Mouse (Mus musculus) kidney, postnatal 0 days (tissue): ENCODE results near the gene Vwa8. TPM values are rescaled to one million over a fixed set of nuclear protein-coding genes. Genes with fewer than 3 reads are reported as not detected.
A peak's percentile ranks its signal among the peaks of the same experiment; 100 is the strongest.

Source experiments
- ATAC-seq: fragments of 200-750 bp; cut with Nextera tagmentation; replicated peaks from 2 replicates; pipeline ENCODE4 v1.8.0; 2017; ENCODE audit warnings: low read depth, moderate number of reproducible peaks, moderate TSS enrichment, moderate library complexity; ENCODE audit not compliant: low FRiP score
- DNase-seq: peaks from one replicate; pipeline ENCODE4 v3.0.0-alpha.2; 2016; ENCODE audit warnings: low spot score
- H3K27ac ChIP-seq: fragments of 300-500 bp; sonication (generic); 2 replicates; pipeline ENCODE4 v1.5.1; 2014; ENCODE audit warnings: mild to moderate bottlenecking
- H3K27me3 ChIP-seq: fragments of 300-500 bp; sonication (generic); 2 replicates; pipeline ENCODE4 v1.6.1; 2014; ENCODE audit warnings: low read length, mixed read lengths; ENCODE audit not compliant: insufficient read depth
- H3K36me3 ChIP-seq: fragments of 300-500 bp; sonication (generic); 2 replicates; pipeline ENCODE4 v1.6.1; 2014; ENCODE audit warnings: low read length, mixed read lengths; ENCODE audit not compliant: insufficient read depth
- H3K4me1 ChIP-seq: fragments of 300-500 bp; sonication (generic); replicated peaks from 2 replicates; pipeline ENCODE4 v1.6.1; 2014; ENCODE audit warnings: antibody characterized with exemption, low read length, mixed read lengths; ENCODE audit not compliant: insufficient read depth
- H3K4me2 ChIP-seq: fragments of 300-500 bp; sonication (generic); 2 replicates; pipeline ENCODE4 v1.6.1; 2014; ENCODE audit warnings: mild to moderate bottlenecking, low read length, moderate library complexity, mixed read lengths
- H3K4me3 ChIP-seq: fragments of 300-500 bp; sonication (generic); replicated peaks from 2 replicates; pipeline ENCODE4 v1.5.1; 2014; ENCODE audit warnings: low read depth, low read length
- H3K9ac ChIP-seq: fragments of 300-500 bp; sonication (generic); 2 replicates; pipeline ENCODE4 v1.6.1; 2014; ENCODE audit warnings: low read depth, low read length
- H3K9me3 ChIP-seq: fragments of 300-500 bp; sonication (generic); replicated peaks from 2 replicates; pipeline ENCODE4 v1.6.1; 2016; ENCODE audit warnings: low read length, inconsistent platforms, mixed read lengths
- CTCF ChIP-seq: IDR thresholded peaks from 2 replicates; pipeline ENCODE4 v1.5.1; 2016; ENCODE audit warnings: antibody characterized with exemption, low read depth, mild to moderate bottlenecking, moderate library complexity
- WGBS: fragments of 180-500 bp; shearing (Covaris S2); extraction: QIAGEN DNeasy Blood & Tissue Kit; methylation state at CpG from one replicate; pipeline ENCODE4 v1.1.7; 2014; 5-methylcytosine and 5-hydroxymethylcytosine counted together
- polyA plus RNA-seq: library from polyadenylated mRNA; unstranded; fragments of >200 nt; fragmentation: Nextera tagmentation; extraction: Ambion mirVana; gene quantifications from 2 replicates; pipeline ENCODE4 v1.2.1, GENCODE M21; 2015

The Vwa8 gene
- polyA plus RNA-seq, 1 experiment from 2014 or later = 18.2 TPM

GRCm38 (mm10) chr14:79162678-79163077 lies 313.8 kb downstream of the Vwa8 start:
- H3K36me3 ChIP-seq = no peaks in the 10 kb centered on the region
- no peaks in the 10 kb centered on the region for H3K9me3 ChIP-seq
- no peak overlapping the region for H3K9ac ChIP-seq
- no peak for ATAC-seq
- H3K27ac ChIP-seq = no peak overlapping the region
- H3K4me2 ChIP-seq = no peak overlapping the region
- peaks cover 7% of the 10 kb centered on the region for H3K4me1 ChIP-seq
- H3K27me3 ChIP-seq = no peaks in the 10 kb centered on the region
- H3K4me3 ChIP-seq = no peak overlapping the region
- no peak for TF ChIP-seq CTCF
- WGBS = 67% methylated on average over 9 of the region's 9 CpGs
- no peak for DNase-seq

GRCm38 (mm10) chr14:79164334-79164733 lies 315.5 kb downstream of the Vwa8 start:
- Histone ChIP-seq H3K4me3 (no peak overlapping the region), H3K27me3 (no peaks in the 10 kb centered on the region), H3K9me3 (no peaks in the 10 kb centered on the region), H3K36me3 (no peaks in the 10 kb centered on the region), H3K4me2 (no peak overlapping the region), H3K27ac (no peak overlapping the region), H3K9ac (no peak overlapping the region), H3K4me1 (no peaks in the 10 kb centered on the region)
- DNase-seq (peak; percentile 64), ATAC-seq (0 out of 2 replicates have a peak, but pooled peaks have one; percentile 47)
- WGBS = 40% methylated on average over 4 of the region's 4 CpGs
- no peak for TF ChIP-seq CTCF

DNA sequence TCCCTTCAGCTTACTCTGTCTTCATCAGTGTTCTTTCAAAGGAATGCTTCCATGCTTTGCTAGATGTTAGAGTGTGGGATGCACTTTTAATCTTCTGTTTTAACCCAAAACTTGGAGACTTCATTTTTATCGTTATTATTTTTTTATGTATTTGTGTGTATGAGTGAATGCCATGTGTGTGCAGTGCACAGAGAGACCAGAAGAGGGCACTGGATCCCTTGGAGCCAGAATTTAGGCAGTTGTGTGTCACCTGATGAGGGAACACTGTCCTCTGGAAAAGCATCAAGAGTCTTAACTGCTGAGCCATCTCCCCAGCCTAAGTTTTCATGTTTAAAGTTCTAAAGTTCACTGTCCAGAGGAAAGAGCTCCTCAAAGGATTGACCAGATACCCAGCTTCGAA lies 316.1 kb downstream of the Vwa8 start:
- H3K4me3 ChIP-seq = no peak overlapping the region
- H3K36me3 ChIP-seq = no peaks in the 10 kb centered on the region
- H3K4me1 ChIP-seq = no peaks in the 10 kb centered on the region
- H3K9me3 ChIP-seq = no peaks in the 10 kb centered on the region
- no peak overlapping the region for H3K4me2 ChIP-seq
- ATAC-seq = no peak
- no peak overlapping the region for H3K9ac ChIP-seq
- peak; percentile 67 for TF ChIP-seq CTCF
- no peak overlapping the region for H3K27ac ChIP-seq
- 91% methylated on average over 2 of the region's 2 CpGs for WGBS
- no peaks in the 10 kb centered on the region for H3K27me3 ChIP-seq
- DNase-seq = no peak

DNA sequence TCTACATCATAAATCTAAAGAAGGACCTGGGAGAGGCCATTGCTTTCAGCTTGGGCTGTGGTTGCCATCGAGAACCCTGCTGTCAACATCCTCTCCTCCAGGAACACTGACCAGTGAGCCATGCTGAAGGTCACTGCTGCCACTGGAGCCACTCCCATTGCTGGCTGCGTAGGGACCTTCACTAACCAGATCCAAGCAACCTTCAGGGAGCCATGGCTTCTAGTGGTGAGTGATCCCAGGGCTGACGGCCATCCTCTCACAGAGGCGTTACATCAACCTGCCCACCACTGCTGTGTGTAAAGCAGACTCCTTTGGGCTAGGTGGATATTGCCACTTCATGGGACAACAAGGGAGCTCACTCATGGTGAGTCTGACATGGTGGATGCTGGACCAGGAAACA lies 325.7 kb downstream of the Vwa8 start:
- Histone ChIP-seq H3K4me1 (no peaks in the 10 kb centered on the region), H3K4me2 (no peak overlapping the region), H3K9me3 (no peaks in the 10 kb centered on the region), H3K27me3 (no peaks in the 10 kb centered on the region), H3K27ac (no peak overlapping the region), H3K4me3 (no peak overlapping the region), H3K9ac (no peak overlapping the region), H3K36me3 (0 out of 2 replicates have a peak, but pooled peaks cover 4% of the 10 kb centered on the region)
- no peak for DNase-seq
- 90% methylated on average over 4 of the region's 4 CpGs for WGBS
- TF ChIP-seq CTCF = no peak
- no peak for ATAC-seq

- ATAC-seq (no peak), DNase-seq (no peak)
- H3K9ac ChIP-seq = no peak overlapping the region
- no peaks in the 10 kb centered on the region for H3K9me3 ChIP-seq
- no peaks in the 10 kb centered on the region for H3K27me3 ChIP-seq
- no peak for TF ChIP-seq CTCF
- WGBS = 90% methylated on average over 7 of the region's 7 CpGs
- H3K4me2 ChIP-seq = no peak overlapping the region
- peaks cover 4% of the 10 kb centered on the region; the same call in 1 of the 2 replicates for H3K36me3 ChIP-seq
- no peak overlapping the region for H3K4me3 ChIP-seq
- no peak overlapping the region for H3K27ac ChIP-seq
- peaks cover 5% of the 10 kb centered on the region; the same call in 1 of the 2 replicates for H3K4me1 ChIP-seq
Observed at GRCm38 (mm10) chr14:79177754-79178153, 328.9 kb downstream of the Vwa8 start.

- 85% methylated on average over 9 of the region's 9 CpGs for WGBS
- H3K4me2 ChIP-seq = no peak overlapping the region
- H3K4me3 ChIP-seq = no peak overlapping the region
- no peaks in the 10 kb centered on the region for H3K27me3 ChIP-seq
- no peak for DNase-seq
- TF ChIP-seq CTCF = no peak
- no peaks in the 10 kb centered on the region for H3K9me3 ChIP-seq
- no peak overlapping the region for H3K27ac ChIP-seq
- H3K9ac ChIP-seq = no peak overlapping the region
- no peak for ATAC-seq
- H3K36me3 ChIP-seq = peaks cover 4% of the 10 kb centered on the region; the same call in 1 of the 2 replicates
- peaks cover 5% of the 10 kb centered on the region; the same call in 1 of the 2 replicates for H3K4me1 ChIP-seq
Observed at GRCm38 (mm10) chr14:79178247-79178646, 329.4 kb downstream of the Vwa8 start.
